Mouse (Mus musculus): ENCODE data around the gene Fah. TPM values are rescaled to one million over a fixed set of nuclear protein-coding genes. Genes with fewer than 3 reads are reported as not detected.

The Fah gene
- 211 and 318 TPM in 2 replicates for polyA plus RNA-seq (2012; rRNA removed; ENCODE audit: low replicate concordance)

DNA sequence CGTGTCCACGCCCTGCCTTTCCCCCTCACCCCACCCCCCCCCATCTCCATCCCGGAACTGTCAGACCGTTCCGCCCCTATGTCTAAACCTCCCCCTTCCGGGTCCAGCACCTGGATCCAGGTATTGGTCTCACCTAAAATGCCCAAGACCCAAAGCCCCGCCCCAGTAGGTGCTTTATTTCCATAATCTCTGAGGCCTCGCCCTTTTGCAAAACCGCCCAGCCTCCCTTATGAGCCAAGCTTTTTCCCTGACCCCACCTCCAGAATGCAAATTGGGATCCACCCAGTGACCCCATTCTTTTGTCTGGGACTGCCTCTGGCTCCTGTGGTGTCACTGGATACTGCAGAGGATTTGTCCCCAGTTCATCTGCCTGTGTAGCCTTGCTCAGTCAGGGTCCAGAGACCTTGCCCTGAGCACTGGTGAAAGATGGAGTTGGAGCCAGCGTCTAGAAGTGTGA, at the start of gene Fah:
TSS of gene Fah (minus strand) at position 430 of the 457 bp plus-strand sequence.

Other genes with a start within 250 kb of the Fah start
- 0.20 and 13.7 TPM in 2 replicates for gene Arnt2, start 196.5 kb downstream of the Fah start, polyA plus RNA-seq (2012; rRNA removed; ENCODE audit: low replicate concordance)
- gene Gm2115, start 77.8 kb downstream of the Fah start, polyA plus RNA-seq (2012; rRNA removed; ENCODE audit: low replicate concordance) = 0.33 and 0.45 TPM in 2 replicates
- gene Zfand6, start 83.2 kb upstream of the Fah start, polyA plus RNA-seq (2012; rRNA removed; ENCODE audit: low replicate concordance) = 89.8 and 147 TPM in 2 replicates
- gene Olfr291, start 246.8 kb upstream of the Fah start, polyA plus RNA-seq (2012; rRNA removed; ENCODE audit: low replicate concordance) = not detected in 2 replicates